Mouse (Mus musculus) monocyte, adult 2 months (primary cell): ENCODE measurements around the gene Fam84b.
A peak's percentile ranks its signal among the peaks of the same experiment; 100 is the strongest.

Experiments used
- DNase-seq, 2 experiments: peaks; one replicate each; pipeline ENCODE4 v3.0.0; 2022; ENCODE audit warnings: low spot score in 2 of 2, low read depth in 1 of 2

Gene Fam84b

GRCm38 (mm10) chr15:60833476-60834218 is 19.9 kb downstream of the Fam84b start:
- DNase-seq: no peak

GRCm38 (mm10) chr15:60832586-60832985 is 21.0 kb downstream of the Fam84b start:
- DNase-seq: no peak

GRCm38 (mm10) chr15:60826226-60826625 is 27.4 kb downstream of the Fam84b start:
- no peak for DNase-seq

- DNase-seq: peak; percentile 30 to 73
Measured at GRCm38 (mm10) chr15:60824751-60825227, 28.8 kb downstream of the Fam84b start.

GRCm38 (mm10) chr15:60823870-60824709 is 29.5 kb downstream of the Fam84b start:
- peak in 1 of 2 experiments; percentile 5 for DNase-seq

- no peak for DNase-seq
Measured at GRCm38 (mm10) chr15:60823620-60823869, 30.0 kb downstream of the Fam84b start.

- peak; percentile 31 to 56 for DNase-seq
Measured at GRCm38 (mm10) chr15:60822803-60823619, 30.6 kb downstream of the Fam84b start.

GRCm38 (mm10) chr15:60822101-60822802 is 31.3 kb downstream of the Fam84b start:
- no peak for DNase-seq

GRCm38 (mm10) chr15:60818500-60818899 is 35.1 kb downstream of the Fam84b start:
- DNase-seq: no peak

- no peak for DNase-seq
Measured at GRCm38 (mm10) chr15:60816478-60816877, 37.1 kb downstream of the Fam84b start.

GRCm38 (mm10) chr15:60814542-60814941 is 39.0 kb downstream of the Fam84b start:
- DNase-seq: no peak

GRCm38 (mm10) chr15:60793041-60793673 is 60.4 kb downstream of the Fam84b start:
- no peak for DNase-seq

- DNase-seq: no peak
Measured at GRCm38 (mm10) chr15:60789084-60789483, 64.5 kb downstream of the Fam84b start.

GRCm38 (mm10) chr15:60783761-60784160 is 69.8 kb downstream of the Fam84b start:
- DNase-seq: no peak

- peak; percentile 8 to 26 for DNase-seq
Measured at GRCm38 (mm10) chr15:60779531-60779973, 74.0 kb downstream of the Fam84b start.

GRCm38 (mm10) chr15:60779063-60779462 is 74.5 kb downstream of the Fam84b start:
- no peak for DNase-seq
